Mouse (Mus musculus) forelimb bud, embryonic 11.5 days (tissue): ENCODE measurements around the gene Kifc5b.
"Not testable (repeated sequence)": the region's sequence is repeated elsewhere in the genome, so short reads cannot be mapped to it uniquely, and the experiment has no call there.

Experiments
- DNase-seq: peaks from one replicate; pipeline ENCODE4 v3.0.0-alpha.2; 2012; ENCODE audit warnings: low read depth, low spot score

The Kifc5b gene

GRCm38 (mm10) chr17:26970221-26970620 is 53.3 kb downstream of the Kifc5b start:
- DNase-seq = no peak

DNA sequence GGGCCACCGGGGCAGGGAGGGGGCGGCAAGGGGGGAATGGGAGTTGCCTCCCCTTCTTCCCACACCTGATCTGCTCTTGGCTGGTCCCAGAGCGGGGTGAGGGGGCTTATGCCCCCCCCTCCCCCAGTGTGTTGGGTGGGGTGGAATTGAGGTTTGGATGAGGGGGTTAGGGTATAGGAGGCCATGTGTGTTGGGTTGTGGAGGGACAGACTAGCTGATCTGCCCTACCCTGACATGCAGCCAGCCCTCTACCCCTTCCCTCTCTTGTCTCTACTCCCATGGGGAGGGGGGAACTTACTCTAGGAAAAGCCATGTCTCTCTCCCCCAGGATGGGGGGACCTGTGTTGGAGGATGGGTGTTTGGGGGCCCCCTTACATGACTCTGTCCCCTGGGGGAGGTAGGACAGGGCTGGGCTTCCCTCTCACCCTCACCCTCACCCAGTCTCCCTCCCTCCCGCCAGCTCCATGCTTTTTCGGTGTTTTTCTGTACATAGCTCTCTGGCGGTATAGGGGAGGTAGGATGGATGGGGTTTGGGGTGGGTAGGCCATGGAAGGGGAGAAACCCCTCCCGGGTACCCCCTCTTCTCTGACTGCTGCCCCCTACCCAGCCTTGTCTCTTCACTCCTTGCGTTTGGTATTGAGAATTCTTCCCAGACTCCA is 54.5 kb downstream of the Kifc5b start:
- DNase-seq = no peak

GRCm38 (mm10) chr17:26972107-26972506 is 55.2 kb downstream of the Kifc5b start:
- no peak for DNase-seq

GRCm38 (mm10) chr17:26972703-26973574 is 56.0 kb downstream of the Kifc5b start, which contains the start of gene Zbtb9:
Zbtb9 (plus strand) TSS chr17:26973167.
- DNase-seq = peak; percentile 95

DNA sequence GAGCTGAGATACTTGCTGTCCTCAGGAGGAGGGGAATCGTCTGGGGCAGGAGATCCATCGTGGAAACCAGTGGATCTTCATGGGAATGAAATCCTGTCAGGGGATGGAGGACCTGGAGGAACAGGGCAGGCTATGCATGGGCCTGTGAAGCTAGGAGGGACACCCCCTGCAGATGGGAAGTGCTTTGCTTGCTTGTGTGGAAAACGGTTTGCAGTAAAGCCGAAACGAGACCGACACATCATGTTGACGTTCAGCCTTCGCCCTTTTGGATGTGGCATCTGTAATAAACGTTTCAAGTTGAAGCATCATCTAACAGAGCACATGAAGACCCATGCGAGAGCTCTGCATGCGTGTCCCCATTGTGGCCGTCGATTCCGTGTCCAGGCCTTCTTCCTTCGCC is 57.7 kb downstream of the Kifc5b start:
- no peak for DNase-seq

DNA sequence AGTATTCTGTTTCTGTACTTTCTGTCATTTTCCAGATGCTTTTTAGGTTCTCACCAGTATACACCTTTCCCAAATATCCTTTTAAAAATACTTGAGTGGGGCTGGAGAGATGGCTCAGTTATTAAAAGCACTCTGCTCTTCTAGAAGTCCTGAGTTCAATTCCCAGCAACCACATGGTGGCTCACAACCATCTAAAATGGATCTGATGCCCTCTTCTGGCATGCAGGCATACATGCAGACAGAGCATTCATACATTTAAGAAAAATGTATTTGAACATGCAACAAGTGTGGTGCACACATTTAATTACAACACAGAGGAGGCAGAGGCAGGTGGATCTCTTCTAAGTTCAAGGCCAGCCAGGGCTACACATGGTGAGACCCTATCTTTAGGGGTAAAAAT is 58.5 kb downstream of the Kifc5b start:
- no peak for DNase-seq

GRCm38 (mm10) chr17:26977354-26977753 is 60.5 kb downstream of the Kifc5b start:
- not testable (repeated sequence) for DNase-seq

- no peak for DNase-seq
Measured at GRCm38 (mm10) chr17:26979426-26979825, 62.5 kb downstream of the Kifc5b start.

DNA sequence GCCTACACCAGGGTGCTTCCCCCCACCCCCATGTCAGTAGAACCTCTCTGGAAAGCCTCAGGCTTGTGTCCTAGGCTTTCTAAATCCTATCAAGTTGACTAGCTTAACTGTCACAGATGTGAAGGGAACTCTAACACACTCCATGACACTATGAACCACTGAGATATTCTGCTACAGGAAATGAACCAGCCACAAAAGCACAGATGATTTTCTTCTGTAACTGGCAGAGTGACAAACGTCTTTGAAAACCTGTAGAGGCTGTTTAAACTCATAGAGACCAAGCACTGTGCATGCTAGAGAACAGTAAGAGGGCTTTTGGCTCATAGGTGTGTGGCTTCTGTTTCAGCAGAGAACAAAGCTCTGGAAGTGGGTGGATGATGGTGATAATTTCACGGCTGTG is 64.2 kb downstream of the Kifc5b start:
- DNase-seq = no peak
